Mouse (Mus musculus) ES-E14 (cell line): ENCODE results near the gene Hoxa6. TPM values are rescaled to one million over a fixed set of nuclear protein-coding genes. Genes with fewer than 3 reads are reported as not detected.

Experiments used
- DNase-seq: peaks from one replicate; pipeline ENCODE4 v3.0.0-alpha.2; 2013; ENCODE audit warnings: low read depth, low spot score
- H3K27ac ChIP-seq: 2 replicates; pipeline ENCODE4 v1.5.1; 2012; ENCODE audit warnings: low read depth, mild to moderate bottlenecking, low read length, moderate library complexity, mixed read lengths; ENCODE audit not compliant: poor library complexity, insufficient read depth, severe bottlenecking
- H3K36me3 ChIP-seq: 2 replicates; pipeline ENCODE4 v1.6.1; 2012; ENCODE audit warnings: mild to moderate bottlenecking, low read length, moderate library complexity, mixed read lengths; ENCODE audit not compliant: control insufficient read depth, poor library complexity, insufficient read depth, severe bottlenecking
- H3K4me1 ChIP-seq, 2 experiments: fragments of 150-350 bp in 1 of 2; sonication (generic) in 1 of 2; 2 replicates each; pipeline ENCODE4 v1.6.1; 2012; ENCODE audit warnings: low read length in 2 of 2, mild to moderate bottlenecking in 1 of 2, mixed read lengths in 1 of 2; ENCODE audit not compliant: control insufficient read depth in 2 of 2, insufficient read depth in 2 of 2, poor library complexity in 1 of 2
- H3K4me3 ChIP-seq, 2 experiments: fragments of 150-350 bp in 1 of 2; sonication (generic) in 1 of 2; 2 replicates each; pipeline ENCODE4 v1.5.1; 2012; ENCODE audit warnings: low read length in 2 of 2, low read depth in 1 of 2, mild to moderate bottlenecking in 1 of 2, mixed read lengths in 1 of 2; ENCODE audit not compliant: insufficient read depth in 1 of 2, poor library complexity in 1 of 2, severe bottlenecking in 1 of 2
- H3K9ac ChIP-seq: 2 replicates; pipeline ENCODE4 v1.6.1; 2012; ENCODE audit warnings: low read depth, mild to moderate bottlenecking, low read length, mixed read lengths; ENCODE audit not compliant: poor library complexity, insufficient read depth, severe bottlenecking
- H3K9me3 ChIP-seq: fragments of 150-350 bp; sonication (generic); 2 replicates; pipeline ENCODE4 v1.6.1; 2012; ENCODE audit warnings: low read depth, mild to moderate bottlenecking, low read length; ENCODE audit not compliant: control insufficient read depth, insufficient read depth
- CHD2 ChIP-seq: IDR thresholded peaks from 2 replicates; pipeline ENCODE4 v1.6.1; 2014; ENCODE audit warnings: mild to moderate bottlenecking, low read depth, low read length, inconsistent platforms
- HCFC1 ChIP-seq: IDR thresholded peaks from 2 replicates; pipeline ENCODE4 v1.6.1; 2012; ENCODE audit warnings: low read length, inconsistent platforms, borderline replicate concordance; ENCODE audit not compliant: insufficient read depth
- MAFK ChIP-seq: IDR thresholded peaks from 2 replicates; pipeline ENCODE4 v1.6.1; 2014; ENCODE audit warnings: mild to moderate bottlenecking, low read depth, low read length, inconsistent platforms; ENCODE audit not compliant: insufficient read depth
- ZC3H11A ChIP-seq: IDR thresholded peaks from 2 replicates; pipeline ENCODE4 v1.6.1; 2012; ENCODE audit warnings: low read depth, mild to moderate bottlenecking, inconsistent platforms, low read length, borderline replicate concordance
- ZNF384 ChIP-seq: IDR thresholded peaks from 2 replicates; pipeline ENCODE4 v1.6.1; 2012; ENCODE audit warnings: low read depth, low read length, inconsistent platforms
- in situ Hi-C, 2 experiments: fragments of 600-800 bp; cut with MboI; formaldehyde crosslinking; loops; one replicate each; pipeline ENCODE4 v1.15.1; 2025; ENCODE audit warnings: low sequenced_read_pairs in 2 of 2, inconsistent platforms in 1 of 2; ENCODE audit not compliant: unreplicated experiment in 2 of 2
- total RNA-seq: library from RNA; depleted of rRNA; stranded (reverse); fragments of 300-350 nt; gene quantifications from 2 replicates; pipeline ENCODE4 v1.2.3, GENCODE M21; 2012

Hoxa6 gene
- total RNA-seq, 1 experiment, result not detected

DNA sequence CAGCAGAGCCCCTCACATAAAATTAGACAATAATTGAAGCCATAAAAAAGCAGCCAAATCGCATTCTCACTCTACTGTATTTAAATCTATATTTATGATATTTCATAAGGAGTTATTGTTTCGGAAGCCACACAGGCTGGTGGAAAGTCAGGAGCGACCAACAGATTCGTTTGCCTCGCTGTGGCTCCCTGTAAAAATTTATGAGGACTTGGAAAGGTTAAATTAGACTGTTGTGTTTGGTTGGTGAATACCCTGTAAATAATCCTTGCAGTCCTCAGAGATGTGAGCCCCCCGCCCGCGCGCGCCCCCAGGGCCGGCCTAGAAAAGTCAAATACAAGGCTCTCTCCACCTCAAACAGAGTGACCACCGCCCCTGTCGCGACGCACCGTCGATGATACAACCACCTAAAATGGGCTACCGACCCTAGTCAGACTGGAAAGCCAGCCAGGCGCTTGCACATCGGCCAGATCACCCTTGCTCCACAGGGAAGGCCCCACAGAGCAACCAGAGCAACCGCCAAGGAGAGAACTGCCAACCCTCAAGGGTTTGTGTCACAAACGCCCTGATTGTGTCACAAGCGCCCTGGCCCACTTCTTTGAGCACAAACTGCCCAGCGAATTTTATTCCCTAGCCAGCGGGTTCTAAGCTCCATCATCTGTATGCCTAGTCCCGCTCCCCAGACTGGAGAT lies 18.2 kb upstream of the Hoxa6 start:
- Histone ChIP-seq H3K4me1 (peaks cover 0 to 7% of the 10 kb centered on the region in 2 experiments; a peak in 1 of 4 replicates), H3K9ac (no peak overlapping the region), H3K4me3 (no peak overlapping the region), H3K27ac (no peak overlapping the region), H3K9me3 (no peaks in the 10 kb centered on the region), H3K36me3 (no peaks in the 10 kb centered on the region)
- in situ Hi-C loops, result loop anchor here (10.0 kb wide), 3 partner anchors 62 to 1052 kb away; partner anchors contain the start of gene Hoxa2 (in 2 of the 2)
- DNase-seq, result no peak
- no peak for TF ChIP-seq CHD2
- no peak for TF ChIP-seq MAFK
- no peak for TF ChIP-seq HCFC1
- TF ChIP-seq ZC3H11A, result no peak
- TF ChIP-seq ZNF384, result no peak

- H3K9me3 ChIP-seq, result no peaks in the 10 kb centered on the region
- DNase-seq, result no peak
- no peak overlapping the region for H3K9ac ChIP-seq
- no peaks in the 10 kb centered on the region for H3K36me3 ChIP-seq
- in situ Hi-C loops, result loop anchor here (10.0 kb wide), 3 partner anchors 61 to 1051 kb away; partner anchors contain the start of gene Hoxa2 (in 2 of the 2)
- H3K4me1 ChIP-seq, result peaks cover 0 to 10% of the 10 kb centered on the region in 2 experiments; a peak in 1 of 4 replicates
- peak overlapping the region; percentile 27; a peak in 3 of 4 replicates for H3K4me3 ChIP-seq
- TF ChIP-seq MAFK (no peak), HCFC1 (no peak)
- no peak overlapping the region for H3K27ac ChIP-seq
Observed at GRCm38 (mm10) chr6:52225612-52226568, 17.4 kb upstream of the Hoxa6 start.

- H3K9ac ChIP-seq, result no peak overlapping the region
- H3K36me3 ChIP-seq, result no peaks in the 10 kb centered on the region
- in situ Hi-C loops, result loop anchor here (10.0 to 25.0 kb wide), 4 partner anchors 60 to 1050 kb away; partner anchors contain the start of gene Hoxa2 (in 2 of the 2)
- peak overlapping the region in 1 of 2 experiments; percentile 27; a peak in 1 of 4 replicates for H3K4me3 ChIP-seq
- peaks cover 0 to 9% of the 10 kb centered on the region in 2 experiments; a peak in 1 of 4 replicates for H3K4me1 ChIP-seq
- no peaks in the 10 kb centered on the region for H3K9me3 ChIP-seq
- TF ChIP-seq CHD2, result no peak
- TF ChIP-seq ZNF384, result no peak
- no peak for TF ChIP-seq ZC3H11A
- TF ChIP-seq MAFK, result no peak
- no peak for TF ChIP-seq HCFC1
- H3K27ac ChIP-seq, result no peak overlapping the region
- DNase-seq, result no peak
Observed at GRCm38 (mm10) chr6:52224895-52225611, 16.5 kb upstream of the Hoxa6 start.

DNA sequence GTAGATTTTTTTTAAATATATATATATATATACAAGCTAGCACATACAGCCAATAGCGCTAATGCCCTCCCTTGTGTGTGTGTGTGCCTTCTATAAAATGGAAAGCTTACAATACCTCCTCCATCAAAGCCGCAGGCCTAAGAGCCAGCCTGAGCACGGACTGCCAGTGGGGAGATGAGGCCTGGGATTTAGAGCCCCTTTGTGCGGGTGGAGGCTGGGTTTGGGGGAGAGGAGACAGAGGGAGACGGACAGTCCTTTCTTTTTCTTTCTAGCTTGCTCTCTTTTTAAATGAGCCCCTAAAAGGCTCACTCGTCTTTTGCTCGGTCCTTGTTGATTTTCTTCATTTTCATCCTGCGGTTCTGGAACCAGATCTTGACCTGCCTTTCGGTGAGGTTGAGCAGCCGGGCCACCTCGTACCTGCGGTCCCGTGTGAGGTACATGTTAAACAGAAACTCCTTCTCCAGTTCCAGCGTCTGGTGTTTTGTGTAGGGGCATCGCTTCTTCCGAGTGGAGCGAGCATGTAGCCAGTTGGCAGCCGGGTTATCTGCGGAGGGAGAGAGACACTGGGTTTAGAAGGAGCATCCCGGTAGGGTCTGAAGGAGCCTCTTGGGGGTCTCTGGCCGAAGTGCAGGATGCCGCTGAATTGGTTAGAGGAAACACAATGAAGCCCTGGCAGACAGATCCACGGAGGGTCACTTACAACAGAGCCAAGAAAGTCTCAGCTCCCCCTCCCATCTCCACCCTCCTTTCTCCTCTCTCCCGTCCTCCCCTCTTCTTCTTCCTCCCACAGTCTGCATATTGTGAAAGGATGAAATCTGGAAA lies 15.6 kb upstream of the Hoxa6 start:
- DNase-seq, result no peak
- H3K9ac ChIP-seq, result no peak overlapping the region
- H3K27ac ChIP-seq, result no peak overlapping the region
- no peak overlapping the region for H3K4me3 ChIP-seq
- in situ Hi-C loops, result loop anchor here (10.0 to 25.0 kb wide), 4 partner anchors 59 to 1049 kb away; partner anchors contain the start of gene Hoxa2 (in 2 of the 2)
- no peak for TF ChIP-seq ZC3H11A
- no peak for TF ChIP-seq MAFK
- TF ChIP-seq CHD2, result no peak
- TF ChIP-seq ZNF384, result no peak
- TF ChIP-seq HCFC1, result no peak
- no peaks in the 10 kb centered on the region for H3K36me3 ChIP-seq
- H3K9me3 ChIP-seq, result no peaks in the 10 kb centered on the region
- H3K4me1 ChIP-seq, result peaks cover 0 to 7% of the 10 kb centered on the region in 2 experiments; a peak in 1 of 4 replicates
